Mouse (Mus musculus): ENCODE measurements at regions not wholly inside any gene's neighbourhood (a gene's known extent, or its start where the extent isn't known, plus 50 kb on each side); places are given as distances from the start of the nearest gene placed in this dataset.

GRCm38 (mm10) chr6:100074672-100075335 is 212.5 kb downstream of the Rybp start:
- TF ChIP-seq CTCF (IDR thresholded peaks at IDR 0.05; ENCODE audit: low read depth) = no peak
- TF ChIP-seq EP300 (IDR thresholded peaks at IDR 0.05; ENCODE audit: low read depth) = no peak
